In the genomic region with DNA sequence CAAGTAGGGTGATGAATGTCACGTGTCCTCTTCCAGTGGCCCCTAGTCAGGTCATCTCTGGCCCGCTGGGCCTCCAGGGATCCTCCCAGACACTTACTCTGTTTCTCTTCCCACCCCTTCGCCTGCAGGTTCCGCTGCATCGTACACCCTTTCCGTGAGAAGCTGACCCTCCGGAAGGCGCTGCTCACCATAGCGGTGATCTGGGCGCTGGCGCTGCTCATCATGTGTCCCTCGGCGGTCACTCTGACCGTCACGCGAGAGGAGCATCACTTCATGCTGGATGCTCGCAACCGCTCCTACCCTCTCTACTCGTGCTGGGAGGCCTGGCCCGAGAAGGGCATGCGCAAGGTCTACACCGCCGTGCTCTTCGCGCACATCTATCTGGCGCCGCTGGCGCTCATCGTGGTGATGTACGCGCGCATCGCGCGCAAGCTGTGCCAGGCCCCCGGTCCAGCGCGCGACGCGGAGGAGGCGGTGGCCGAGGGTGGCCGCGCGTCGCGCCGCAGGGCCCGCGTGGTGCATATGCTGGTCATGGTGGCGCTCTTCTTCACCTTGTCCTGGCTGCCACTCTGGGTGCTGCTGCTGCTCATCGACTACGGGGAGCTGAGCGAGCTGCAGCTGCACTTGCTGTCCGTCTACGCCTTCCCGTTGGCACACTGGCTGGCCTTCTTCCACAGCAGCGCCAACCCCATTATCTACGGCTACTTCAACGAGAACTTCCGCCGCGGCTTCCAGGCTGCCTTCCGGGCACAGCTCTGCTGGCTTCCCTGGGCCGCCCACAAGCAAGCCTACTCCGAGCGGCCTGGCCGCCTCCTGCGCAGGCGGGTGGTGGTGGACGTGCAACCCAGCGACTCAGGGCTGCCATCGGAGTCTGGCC, we compare ENCODE assay signal across 8 mouse cellular contexts. TPM values are rescaled to one million over a fixed set of nuclear protein-coding genes. Genes with fewer than 3 reads are reported as not detected.
DNase-seq lines count a peak whose midpoint lies in the region; ATAC-seq lines count a peak whose summit lies in the region.

No protein-coding gene starts in this region.

- WGBS in heart, embryonic 15.5 days: 4% methylated on average over 74 of the region's 74 CpGs

- no peaks in the 10 kb centered on the region for H3K9me3 ChIP-seq in heart, embryonic 15.5 days (replicated peaks)
- H3K9me3 ChIP-seq in megakaryocyte, embryonic 14.5 days: peaks cover 22% of the 10 kb centered on the region

- peaks cover 19% of the 10 kb centered on the region for H3K27me3 ChIP-seq in heart, embryonic 15.5 days
- H3K27me3 ChIP-seq in megakaryocyte, embryonic 14.5 days (replicated peaks): peaks cover 55% of the 10 kb centered on the region
- H3K27me3 ChIP-seq in splenic B cell, adult 2 months (ENCODE audit: control insufficient read depth, insufficient read depth, low read length, poor library complexity, severe bottlenecking): no peaks in the 10 kb centered on the region

- intact Hi-C loops in left cerebral cortex, postnatal 25 days (cut with DNase I): loop anchor here (2.0 kb wide), 1 partner anchor 23 kb away; a partner anchor contains a TSS

- H3K4me1 ChIP-seq in heart, embryonic 15.5 days (replicated peaks): peaks cover 33% of the 10 kb centered on the region
- peaks cover 19% of the 10 kb centered on the region for H3K4me1 ChIP-seq in megakaryocyte, embryonic 14.5 days

- ATAC-seq in heart, embryonic 15.5 days (replicated peaks; ENCODE audit: insufficient number of reproducible peaks, insufficient read depth, low FRiP score, low read depth): peak; percentile 53

- DNase-seq in adrenal gland, adult (ENCODE audit: inconsistent age in 2 of 2, low spot score in 1 of 2): peak; percentile 25 to 62
- no peak for DNase-seq in adrenal gland, adult 8-10 months
- peak; percentile 5 to 23 for DNase-seq in B cell, adult 2 months
- DNase-seq in embryo, embryonic 11 days: peak; percentile 68
- peak; percentile 31 to 42 for DNase-seq in left cerebral cortex, postnatal 25 days (ENCODE audit: low spot score in 2 of 2)
- peak; percentile 11 for DNase-seq in splenic B cell, adult 2 months (ENCODE audit: low read depth, low spot score)

- H3K36me3 ChIP-seq in heart, embryonic 15.5 days: no peaks in the 10 kb centered on the region
- H3K36me3 ChIP-seq in megakaryocyte, embryonic 14.5 days (replicated peaks; ENCODE audit: low read length): no peaks in the 10 kb centered on the region
- H3K36me3 ChIP-seq in splenic B cell, adult 2 months (ENCODE audit: control insufficient read depth, insufficient read depth, low read length, poor library complexity, severe bottlenecking): no peaks in the 10 kb centered on the region

- H3K9ac ChIP-seq in heart, embryonic 15.5 days: peak overlapping the region; percentile 11; the same call in 1 of the 2 replicates

- no peak overlapping the region for H3K27ac ChIP-seq in heart, embryonic 15.5 days

- H3K4me2 ChIP-seq in heart, embryonic 15.5 days: peak overlapping the region; percentile 76

- H3K4me3 ChIP-seq in heart, embryonic 15.5 days: peak overlapping the region; percentile 49
- peak overlapping the region; percentile 89 for H3K4me3 ChIP-seq in megakaryocyte, embryonic 14.5 days (replicated peaks)

RNA-seq across cellular contexts. Expression of a gene that starts 22.7 kb away (rescaled TPM):
- 100 to 1,000 TPM in 2 of 4 experiments, 10 to 100 TPM in 2; 70.0 to 114 (median 96.9) TPM for total RNA-seq in adrenal gland, adult 8-10 months (2022)
- 84.9 and 95.0 TPM in 2 replicates for polyA plus RNA-seq in heart, embryonic 15.5 days (2015; fragmentation: Nextera tagmentation; extraction: Ambion mirVana)
- 100 to 1,000 TPM; 106 to 114 TPM for total RNA-seq in left cerebral cortex, postnatal 25 days (2021)
- 7.3 and 17.6 TPM in 2 replicates for polyA plus RNA-seq in megakaryocyte, embryonic 14.5 days (2012; ENCODE audit: insufficient read depth, low replicate concordance)

RNA-seq across cellular contexts. Expression of a gene that starts 30.3 kb away (rescaled TPM):
- under 1 TPM in 3 of 4 experiments, not detected in 1; 0.15 to 0.32 (median 0.24) TPM for total RNA-seq in adrenal gland, adult 8-10 months (2022)
- not detected in 2 replicates for polyA plus RNA-seq in heart, embryonic 15.5 days (2015; fragmentation: Nextera tagmentation; extraction: Ambion mirVana)
- total RNA-seq in left cerebral cortex, postnatal 25 days (2021): 1 to 10 TPM; 1.5 to 1.6 TPM
- 0.09 TPM in 1 of 2 replicates, not detected in the other for polyA plus RNA-seq in megakaryocyte, embryonic 14.5 days (2012; ENCODE audit: insufficient read depth, low replicate concordance)

RNA-seq across cellular contexts. Expression of a gene that starts 54.5 kb away (rescaled TPM):
- total RNA-seq in adrenal gland, adult 8-10 months (2022): 100 to 1,000 TPM; 192 to 224 (median 209) TPM
- polyA plus RNA-seq in heart, embryonic 15.5 days (2015; fragmentation: Nextera tagmentation; extraction: Ambion mirVana): 145 and 178 TPM in 2 replicates
- 100 to 1,000 TPM; 118 to 131 TPM for total RNA-seq in left cerebral cortex, postnatal 25 days (2021)
- 24.0 and 57.2 TPM in 2 replicates for polyA plus RNA-seq in megakaryocyte, embryonic 14.5 days (2012; ENCODE audit: insufficient read depth, low replicate concordance)
